Comparison of ENCODE assay signal across 9 mouse cellular contexts in genomic region chr8:4250306-4250970, GRCm38 (mm10). TPM values are rescaled to one million over a fixed set of nuclear protein-coding genes. Genes with fewer than 3 reads are reported as not detected.
A peak's percentile ranks its signal among the peaks of the same experiment; 100 is the strongest.
DNase-seq lines count a peak whose midpoint lies in the region; ATAC-seq and TF ChIP-seq lines count a peak whose summit lies in the region.
"Had no signal": no experiment of that assay in that cellular context is flagged by ENCODE, and none has a peak within 500 bp of the region (broad histone marks: within the 10 kb centered on the region; RNA-seq: fewer than 3 reads in every experiment).

No protein-coding gene starts in this region.

- no peak overlapping the region for H3K27ac ChIP-seq in embryonic facial prominence, embryonic 12.5 days
- H3K27ac ChIP-seq in liver, embryonic 11.5 days (ENCODE audit: low read depth, low read length): no peak overlapping the region
- no peak overlapping the region for H3K27ac ChIP-seq in neural tube, embryonic 13.5 days (replicated peaks)
- H3K27ac ChIP-seq in testis, adult 2 months (ENCODE audit: control insufficient read depth, insufficient read depth, low read depth, low read length): no peak overlapping the region

- 0 out of 2 replicates have a peak overlapping the region, but pooled peaks have one; percentile 0 for H3K4me2 ChIP-seq in embryonic facial prominence, embryonic 12.5 days (replicated peaks)
- H3K4me2 ChIP-seq in liver, embryonic 11.5 days: no peak overlapping the region
- H3K4me2 ChIP-seq in neural tube, embryonic 13.5 days: no peak overlapping the region

- TF ChIP-seq POLR2A in testis, adult 2 months (IDR thresholded peaks at IDR 0.05; ENCODE audit: control insufficient read depth, low read depth, low read length): peak; percentile 14; the same call in 1 of the 2 replicates

- no peaks in the 10 kb centered on the region for H3K9me3 ChIP-seq in embryonic facial prominence, embryonic 12.5 days
- no peaks in the 10 kb centered on the region for H3K9me3 ChIP-seq in liver, embryonic 11.5 days (ENCODE audit: control insufficient read depth, low read length)
- no peaks in the 10 kb centered on the region for H3K9me3 ChIP-seq in neural tube, embryonic 13.5 days

- no peak for ATAC-seq in embryonic facial prominence, embryonic 12.5 days (ENCODE audit: insufficient number of reproducible peaks, insufficient read depth, low FRiP score, low TSS enrichment)
- peak; percentile 40 for ATAC-seq in liver, embryonic 11.5 days (replicated peaks; ENCODE audit: low FRiP score)
- ATAC-seq in neural tube, embryonic 13.5 days (ENCODE audit: low read depth): no peak

- H3K27me3 ChIP-seq in embryonic facial prominence, embryonic 12.5 days: no peaks in the 10 kb centered on the region
- no peaks in the 10 kb centered on the region for H3K27me3 ChIP-seq in liver, embryonic 11.5 days (replicated peaks; ENCODE audit: control insufficient read depth, insufficient read depth, low read length)
- H3K27me3 ChIP-seq in neural tube, embryonic 13.5 days: no peaks in the 10 kb centered on the region
- H3K27me3 ChIP-seq in testis, adult 2 months (ENCODE audit: control insufficient read depth, insufficient read depth, low read length): no peaks in the 10 kb centered on the region

- no peak overlapping the region for H3K9ac ChIP-seq in embryonic facial prominence, embryonic 12.5 days
- H3K9ac ChIP-seq in liver, embryonic 11.5 days (ENCODE audit: low read depth, low read length): no peak overlapping the region
- peak overlapping the region; percentile 22; the same call in 1 of the 2 replicates for H3K9ac ChIP-seq in neural tube, embryonic 13.5 days

- peaks cover 55% of the 10 kb centered on the region for H3K36me3 ChIP-seq in embryonic facial prominence, embryonic 12.5 days
- peaks cover 18% of the 10 kb centered on the region for H3K36me3 ChIP-seq in liver, embryonic 11.5 days (ENCODE audit: control insufficient read depth, insufficient read depth, low read length)
- H3K36me3 ChIP-seq in neural tube, embryonic 13.5 days: peaks cover 58% of the 10 kb centered on the region
- no peaks in the 10 kb centered on the region for H3K36me3 ChIP-seq in testis, adult 2 months (ENCODE audit: control insufficient read depth, insufficient read depth, low read length)

- 32% methylated on average over 26 of the region's 26 CpGs for WGBS in embryonic facial prominence, embryonic 12.5 days
- 35% methylated on average over 26 of the region's 26 CpGs for WGBS in liver, embryonic 11.5 days
- 29% methylated on average over 26 of the region's 26 CpGs for WGBS in neural tube, embryonic 13.5 days

- DNase-seq in CD4-positive helper T cell, adult 2 months (ENCODE audit: low read depth, low spot score): peak; percentile 85
- peak; percentile 87 to 94 for DNase-seq in adrenal gland, postnatal 36 days
- DNase-seq in heart, adult 8-10 months (ENCODE audit: low spot score): peak; percentile 65
- peak; percentile 92 for DNase-seq in kidney, postnatal 10 days
- peak; percentile 84 for DNase-seq in liver, embryonic 11.5 days (ENCODE audit: low spot score)

- TF ChIP-seq CTCF in testis, adult 2 months (IDR thresholded peaks at IDR 0.05; ENCODE audit: control insufficient read depth, insufficient read depth, insufficient replicate concordance, low read depth, low read length): peak; percentile 74; the same call in 1 of the 2 replicates

- no peak overlapping the region for H3K4me3 ChIP-seq in embryonic facial prominence, embryonic 12.5 days
- H3K4me3 ChIP-seq in liver, embryonic 11.5 days (ENCODE audit: low read depth, low read length): no peak overlapping the region
- no peak overlapping the region for H3K4me3 ChIP-seq in neural tube, embryonic 13.5 days
- H3K4me3 ChIP-seq in testis, adult 2 months (ENCODE audit: control insufficient read depth, low read depth, low read length): peak overlapping the region; percentile 38
- H3K4me3 ChIP-seq: erythroblast, embryonic 14.5 days had no signal

- peaks cover 31% of the 10 kb centered on the region for H3K4me1 ChIP-seq in embryonic facial prominence, embryonic 12.5 days
- peaks cover 28% of the 10 kb centered on the region for H3K4me1 ChIP-seq in liver, embryonic 11.5 days (replicated peaks; ENCODE audit: control insufficient read depth, insufficient read depth, low read length)
- peaks cover 37% of the 10 kb centered on the region for H3K4me1 ChIP-seq in neural tube, embryonic 13.5 days (replicated peaks)
- peaks cover 19% of the 10 kb centered on the region for H3K4me1 ChIP-seq in testis, adult 2 months (ENCODE audit: control insufficient read depth, insufficient read depth, low read length)

RNA-seq across cellular contexts. Expression of gene Tgfbr3l, which starts 2.4 kb away (rescaled TPM):
- 10 to 100 TPM; 11.1 to 11.5 TPM for total RNA-seq in adrenal gland, postnatal 36 days (2021)
- 5.8 and 6.5 TPM in 2 replicates for polyA plus RNA-seq in embryonic facial prominence, embryonic 12.5 days (2016; fragmentation: Nextera tagmentation; extraction: Ambion mirVana)
- 1 to 10 TPM; 1.7 to 5.0 (median 2.6) TPM for total RNA-seq in heart, adult 8-10 months (2022)
- polyA plus RNA-seq in liver, embryonic 11.5 days (2014; fragmentation: Nextera tagmentation; extraction: Ambion mirVana): 1.5 and 1.7 TPM in 2 replicates
- 3.3 and 7.0 TPM in 2 replicates for polyA plus RNA-seq in neural tube, embryonic 13.5 days (2015; fragmentation: Nextera tagmentation; extraction: Ambion mirVana)
- 18.2 and 38.8 TPM in 2 replicates for polyA plus RNA-seq in testis, adult 2 months (2012; rRNA removed)

RNA-seq across cellular contexts. Expression of gene Snapc2, which starts 2.4 kb away (rescaled TPM):
- total RNA-seq in adrenal gland, postnatal 36 days (2021): 10 to 100 TPM; 25.6 to 32.1 TPM
- polyA plus RNA-seq in embryonic facial prominence, embryonic 12.5 days (2016; fragmentation: Nextera tagmentation; extraction: Ambion mirVana): 71.3 and 71.7 TPM in 2 replicates
- 10 to 100 TPM; 17.6 to 20.0 (median 19.3) TPM for total RNA-seq in heart, adult 8-10 months (2022)
- 39.3 and 41.8 TPM in 2 replicates for polyA plus RNA-seq in liver, embryonic 11.5 days (2014; fragmentation: Nextera tagmentation; extraction: Ambion mirVana)
- polyA plus RNA-seq in neural tube, embryonic 13.5 days (2015; fragmentation: Nextera tagmentation; extraction: Ambion mirVana): 58.5 and 59.0 TPM in 2 replicates
- polyA plus RNA-seq in testis, adult 2 months (2012; rRNA removed): 16.0 and 20.7 TPM in 2 replicates

RNA-seq across cellular contexts. Expression of gene Ctxn1, which starts 8.6 kb away (rescaled TPM):
- total RNA-seq in adrenal gland, postnatal 36 days (2021): 1 to 10 TPM; 5.5 to 7.3 TPM
- polyA plus RNA-seq in embryonic facial prominence, embryonic 12.5 days (2016; fragmentation: Nextera tagmentation; extraction: Ambion mirVana): 120 and 141 TPM in 2 replicates
- total RNA-seq in heart, adult 8-10 months (2022): under 1 TPM; 0.37 to 0.87 (median 0.79) TPM
- polyA plus RNA-seq in liver, embryonic 11.5 days (2014; fragmentation: Nextera tagmentation; extraction: Ambion mirVana): 21.4 and 23.2 TPM in 2 replicates
- 276 and 301 TPM in 2 replicates for polyA plus RNA-seq in neural tube, embryonic 13.5 days (2015; fragmentation: Nextera tagmentation; extraction: Ambion mirVana)
- 66.4 and 66.8 TPM in 2 replicates for polyA plus RNA-seq in testis, adult 2 months (2012; rRNA removed)

RNA-seq across cellular contexts. Expression of gene Gm49320, which starts 11.8 kb away (rescaled TPM):
- 1 to 10 TPM in 1 of 2 experiments, not detected in 1; 1.7 TPM for total RNA-seq in adrenal gland, postnatal 36 days (2021)
- polyA plus RNA-seq in embryonic facial prominence, embryonic 12.5 days (2016; fragmentation: Nextera tagmentation; extraction: Ambion mirVana): 1.1 and 2.0 TPM in 2 replicates
- under 1 TPM in 1 of 4 experiments, not detected in 3; 0.25 TPM for total RNA-seq in heart, adult 8-10 months (2022)
- polyA plus RNA-seq in liver, embryonic 11.5 days (2014; fragmentation: Nextera tagmentation; extraction: Ambion mirVana): 0.21 and 0.74 TPM in 2 replicates
- 1.6 and 1.9 TPM in 2 replicates for polyA plus RNA-seq in neural tube, embryonic 13.5 days (2015; fragmentation: Nextera tagmentation; extraction: Ambion mirVana)
- 0.64 and 1.7 TPM in 2 replicates for polyA plus RNA-seq in testis, adult 2 months (2012; rRNA removed)

RNA-seq across cellular contexts. Expression of gene Map2k7, which starts 11.9 kb away (rescaled TPM):
- total RNA-seq in adrenal gland, postnatal 36 days (2021): 10 to 100 TPM; 89.3 to 95.0 TPM
- polyA plus RNA-seq in embryonic facial prominence, embryonic 12.5 days (2016; fragmentation: Nextera tagmentation; extraction: Ambion mirVana): 36.1 and 40.1 TPM in 2 replicates
- 10 to 100 TPM; 69.9 to 84.0 (median 75.2) TPM for total RNA-seq in heart, adult 8-10 months (2022)
- 11.8 and 13.9 TPM in 2 replicates for polyA plus RNA-seq in liver, embryonic 11.5 days (2014; fragmentation: Nextera tagmentation; extraction: Ambion mirVana)
- 36.9 and 38.9 TPM in 2 replicates for polyA plus RNA-seq in neural tube, embryonic 13.5 days (2015; fragmentation: Nextera tagmentation; extraction: Ambion mirVana)
- polyA plus RNA-seq in testis, adult 2 months (2012; rRNA removed): 32.1 and 262 TPM in 2 replicates
